Mouse (Mus musculus) hindlimb bud, embryonic 11.5 days (tissue): Measurements from ENCODE around the gene Prkcq.

Source experiments
- DNase-seq: peaks from one replicate; pipeline ENCODE4 v3.0.0-alpha.2; 2012; ENCODE audit warnings: low read depth, low spot score; ENCODE audit errors: extremely low spot score

Prkcq gene

DNA sequence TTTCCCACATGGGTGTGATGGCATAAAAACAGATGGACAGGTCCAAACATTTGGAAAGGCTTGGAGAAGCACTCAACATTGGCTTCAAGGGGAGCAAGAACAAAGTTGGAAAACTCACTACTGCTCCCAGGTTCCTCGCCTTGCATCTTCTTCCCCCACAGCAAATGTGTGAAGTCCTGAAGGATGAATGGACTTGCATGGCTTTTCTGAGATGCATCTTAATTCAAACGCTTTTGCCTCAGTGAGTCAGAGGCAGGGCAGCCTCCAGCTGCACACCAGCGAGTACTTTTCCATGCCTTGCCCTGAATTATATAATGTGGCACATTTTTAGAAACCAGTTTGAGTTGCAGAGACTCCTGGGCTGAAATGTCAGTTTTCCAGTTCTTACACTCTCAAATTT, 175.9 kb downstream of the Prkcq start:
- DNase-seq, result no peak
